Mouse (Mus musculus) heart, embryonic 15.5 days (tissue): ENCODE results near the gene Olfr739. TPM values are rescaled to one million over a fixed set of nuclear protein-coding genes. Genes with fewer than 3 reads are reported as not detected.

Experiments
- ATAC-seq: fragments of 200-750 bp; cut with Nextera tagmentation; replicated peaks from 2 replicates; pipeline ENCODE4 v1.8.0; 2017; ENCODE audit warnings: low read depth, moderate TSS enrichment; ENCODE audit not compliant: insufficient number of reproducible peaks, insufficient read depth, low FRiP score
- H3K27ac ChIP-seq: fragments of 300-500 bp; sonication (generic); 2 replicates; pipeline ENCODE4 v1.5.1; 2015; ENCODE audit warnings: mild to moderate bottlenecking, inconsistent platforms
- H3K27me3 ChIP-seq: fragments of 300-500 bp; sonication (generic); 2 replicates; pipeline ENCODE4 v1.6.1; 2015; ENCODE audit warnings: inconsistent platforms
- H3K36me3 ChIP-seq: fragments of 300-500 bp; sonication (generic); 2 replicates; pipeline ENCODE4 v1.6.1; 2015; ENCODE audit warnings: mild to moderate bottlenecking, inconsistent platforms
- H3K4me1 ChIP-seq: fragments of 300-500 bp; sonication (generic); replicated peaks from 2 replicates; pipeline ENCODE4 v1.6.1; 2015; ENCODE audit warnings: inconsistent platforms
- H3K4me2 ChIP-seq: fragments of 300-500 bp; sonication (generic); 2 replicates; pipeline ENCODE4 v1.6.1; 2015; ENCODE audit warnings: inconsistent platforms, mild to moderate bottlenecking, moderate library complexity
- H3K4me3 ChIP-seq: fragments of 300-500 bp; sonication (generic); 2 replicates; pipeline ENCODE4 v1.5.1; 2015; ENCODE audit warnings: mild to moderate bottlenecking, inconsistent platforms
- H3K9ac ChIP-seq: fragments of 300-500 bp; sonication (generic); 2 replicates; pipeline ENCODE4 v1.6.1; 2015; ENCODE audit warnings: mild to moderate bottlenecking, inconsistent platforms
- H3K9me3 ChIP-seq: fragments of 300-500 bp; sonication (generic); replicated peaks from 2 replicates; pipeline ENCODE4 v1.6.1; 2016; ENCODE audit warnings: inconsistent platforms
- WGBS: fragments of 180-500 bp; shearing (Covaris S2); methylation state at CpG from one replicate; pipeline ENCODE4 v1.1.7; 2015; ENCODE audit warnings: mixed read lengths; 5-methylcytosine and 5-hydroxymethylcytosine counted together
- polyA plus RNA-seq: library from polyadenylated mRNA; unstranded; fragments of >200 nt; fragmentation: Nextera tagmentation; extraction: Ambion mirVana; gene quantifications from 2 replicates; pipeline ENCODE4 v1.2.1, GENCODE M21; 2015

Olfr739 gene
- not detected in 2 replicates for polyA plus RNA-seq

GRCm38 (mm10) chr14:50418326-50418725 is at the start of gene Olfr739:
TSS of gene Olfr739 (plus strand) at chr14:50418626.
- Histone ChIP-seq H3K4me1 (no peaks in the 10 kb centered on the region), H3K27me3 (no peaks in the 10 kb centered on the region), H3K36me3 (no peaks in the 10 kb centered on the region), H3K4me2 (no peak within 1 kb of the TSS), H3K9me3 (no peaks in the 10 kb centered on the region), H3K9ac (no peak within 1 kb of the TSS), H3K4me3 (no peak within 1 kb of the TSS), H3K27ac (no peak within 1 kb of the TSS)
- no peak for ATAC-seq
- 58% methylated on average over 2 of the region's 2 CpGs for WGBS

DNA sequence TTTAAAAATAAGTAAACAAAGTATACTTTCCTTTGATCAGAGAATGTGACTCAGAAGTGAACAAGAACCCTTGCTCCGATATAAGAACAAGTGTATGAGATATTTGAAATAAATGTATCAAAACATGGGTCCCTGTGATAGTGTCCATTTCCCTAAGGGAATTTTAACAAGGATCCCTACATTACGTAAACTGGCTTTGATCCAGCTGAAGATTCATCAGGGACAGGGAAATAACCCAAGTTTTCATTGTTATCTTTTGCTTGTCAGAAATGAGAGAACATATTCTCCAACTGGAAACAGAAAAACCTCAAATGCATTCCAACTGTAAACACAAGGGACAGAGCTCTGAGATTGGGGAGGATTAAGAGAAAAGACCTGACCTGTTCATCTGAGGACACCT is 37.6 kb upstream of the Olfr739 start, which contains the start of gene Olfr736:
Gene Olfr736 (plus strand): TSS at position 301 of the 400 bp plus-strand sequence.
- no peaks in the 10 kb centered on the region for H3K36me3 ChIP-seq
- no peak for ATAC-seq
- no peaks in the 10 kb centered on the region for H3K4me1 ChIP-seq
- WGBS = 66% methylated on average over 2 of the region's 2 CpGs
- no peak within 1 kb of the TSS for H3K4me3 ChIP-seq
- H3K9me3 ChIP-seq = no peaks in the 10 kb centered on the region
- no peaks in the 10 kb centered on the region for H3K27me3 ChIP-seq
- no peak within 1 kb of the TSS for H3K27ac ChIP-seq
- H3K9ac ChIP-seq = no peak within 1 kb of the TSS
- no peak within 1 kb of the TSS for H3K4me2 ChIP-seq

- Histone ChIP-seq H3K4me3 (no peak within 1 kb of the TSS), H3K9ac (no peak within 1 kb of the TSS), H3K4me1 (no peaks in the 10 kb centered on the region), H3K27me3 (no peaks in the 10 kb centered on the region), H3K36me3 (no peaks in the 10 kb centered on the region), H3K27ac (no peak within 1 kb of the TSS), H3K9me3 (no peaks in the 10 kb centered on the region), H3K4me2 (no peak within 1 kb of the TSS)
- WGBS = 63% methylated on average over 1 of the region's 1 CpGs
- ATAC-seq = no peak
These were observed 11.2 kb upstream of the Olfr739 start, which contains the start of gene Olfr738 for GRCm38 (mm10) chr14:50407268-50407667. TSS of gene Olfr738 (plus strand) at chr14:50407568.

- H3K36me3 ChIP-seq = no peaks in the 10 kb centered on the region
- ATAC-seq = no peak
- no peaks in the 10 kb centered on the region for H3K27me3 ChIP-seq
- H3K4me2 ChIP-seq = no peak within 1 kb of the TSS
- no peaks in the 10 kb centered on the region for H3K4me1 ChIP-seq
- no peak within 1 kb of the TSS for H3K27ac ChIP-seq
- no peaks in the 10 kb centered on the region for H3K9me3 ChIP-seq
- 69% methylated on average over 3 of the region's 3 CpGs for WGBS
- no peak within 1 kb of the TSS for H3K4me3 ChIP-seq
- H3K9ac ChIP-seq = no peak within 1 kb of the TSS
These were observed 26.8 kb downstream of the Olfr739 start, which contains the start of gene Olfr740 for GRCm38 (mm10) chr14:50445245-50445644. TSS of gene Olfr740 (plus strand) at chr14:50445545.

- WGBS = 62% methylated on average over 2 of the region's 2 CpGs
- H3K4me2 ChIP-seq = no peak within 1 kb of the TSS
- H3K4me1 ChIP-seq = no peaks in the 10 kb centered on the region
- no peak within 1 kb of the TSS for H3K27ac ChIP-seq
- no peak for ATAC-seq
- H3K4me3 ChIP-seq = no peak within 1 kb of the TSS
- H3K36me3 ChIP-seq = no peaks in the 10 kb centered on the region
- no peaks in the 10 kb centered on the region for H3K9me3 ChIP-seq
- H3K9ac ChIP-seq = no peak within 1 kb of the TSS
- H3K27me3 ChIP-seq = no peaks in the 10 kb centered on the region
These were observed 54.0 kb downstream of the Olfr739 start, which contains the start of gene Olfr741 for GRCm38 (mm10) chr14:50472438-50472837. TSS of gene Olfr741 (plus strand) at chr14:50472738.

Other genes with a start within 250 kb of the Olfr739 start
- gene Olfr730, start 230.4 kb upstream of the Olfr739 start, polyA plus RNA-seq = not detected in 2 replicates
- gene Olfr731, start 176.8 kb upstream of the Olfr739 start, polyA plus RNA-seq = not detected in 2 replicates
- not detected in 2 replicates for gene Olfr732, start 134.4 kb upstream of the Olfr739 start, polyA plus RNA-seq
- not detected in 2 replicates for gene Olfr733, start 117.1 kb upstream of the Olfr739 start, polyA plus RNA-seq
- not detected in 2 replicates for gene Olfr734, start 91.9 kb upstream of the Olfr739 start, polyA plus RNA-seq
- not detected in 2 replicates for gene Olfr735, start 69.8 kb upstream of the Olfr739 start, polyA plus RNA-seq
- 0.05 TPM in 1 of 2 replicates, not detected in the other for gene Tlr11, start 60.7 kb upstream of the Olfr739 start, polyA plus RNA-seq
- gene Olfr736, start 37.5 kb upstream of the Olfr739 start, polyA plus RNA-seq = not detected in 2 replicates
- gene Olfr738, start 11.1 kb upstream of the Olfr739 start, polyA plus RNA-seq = not detected in 2 replicates
- gene Olfr740, start 26.9 kb downstream of the Olfr739 start, polyA plus RNA-seq = not detected in 2 replicates
- gene Olfr741, start 54.1 kb downstream of the Olfr739 start, polyA plus RNA-seq = not detected in 2 replicates
- gene Olfr742, start 85.0 kb downstream of the Olfr739 start, polyA plus RNA-seq = not detected in 2 replicates
- gene Olfr743, start 103.2 kb downstream of the Olfr739 start, polyA plus RNA-seq = not detected in 2 replicates
- gene Olfr744, start 196.3 kb downstream of the Olfr739 start, polyA plus RNA-seq = not detected in 2 replicates
- gene Olfr745, start 220.8 kb downstream of the Olfr739 start, polyA plus RNA-seq = not detected in 2 replicates
- gene Olfr746, start 228.5 kb downstream of the Olfr739 start, polyA plus RNA-seq = not detected in 2 replicates